Mouse (Mus musculus): ENCODE data around the gene Taf11.

GRCm38 (mm10) chr17:27859131-27859530 lies 50.5 kb downstream of the Taf11 start:
- TF ChIP-seq CTCF (IDR thresholded peaks at IDR 0.05; ENCODE audit: low read depth): no peak
- TF ChIP-seq EP300 (IDR thresholded peaks at IDR 0.05; ENCODE audit: low read depth): no peak
